Mouse (Mus musculus): Measurements from ENCODE around the gene Bcas3. TPM values are rescaled to one million over a fixed set of nuclear protein-coding genes. Genes with fewer than 3 reads are reported as not detected.
A peak's percentile ranks its signal among the peaks of the same experiment; 100 is the strongest.

Gene Bcas3
- total RNA-seq, 2 experiments from 2014 or later: 33.6 to 40.6 TPM

DNA sequence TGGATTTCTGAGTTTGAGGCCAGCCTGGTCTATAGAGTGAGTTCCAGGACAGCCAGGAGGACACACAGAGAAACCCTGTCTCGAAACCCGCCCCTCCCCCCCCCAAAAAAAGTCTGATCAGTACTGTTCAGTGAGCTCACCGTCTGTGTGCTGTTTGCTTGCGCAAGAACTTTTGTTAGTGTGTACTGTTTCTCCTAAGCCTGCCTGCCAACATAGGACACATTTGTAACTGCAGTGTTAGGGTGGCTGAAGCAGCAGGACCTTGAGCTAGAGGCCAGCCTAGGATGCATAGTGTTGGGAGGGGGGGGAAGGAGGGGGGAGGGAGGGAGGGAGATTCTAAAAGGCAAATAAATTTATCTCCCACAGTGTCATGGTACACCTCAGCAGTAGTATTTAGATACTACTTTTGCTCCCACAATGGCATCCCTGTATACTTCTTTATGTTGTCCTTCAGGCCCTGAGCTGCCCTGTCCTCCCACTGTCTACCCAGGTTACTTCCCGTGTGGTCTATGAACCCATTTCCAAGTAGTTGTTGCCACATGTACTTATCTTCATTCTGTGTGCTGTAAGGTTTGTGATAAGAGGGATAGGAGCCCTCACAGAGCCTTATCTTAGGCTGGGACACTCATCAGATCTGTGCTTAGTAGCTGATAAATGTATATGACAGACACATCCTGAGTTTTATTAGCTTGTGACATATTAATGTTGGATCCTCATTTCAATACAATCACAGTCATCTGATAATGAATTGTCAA, 176.7 kb downstream of the Bcas3 start:
- no peak for DNase-seq

DNA sequence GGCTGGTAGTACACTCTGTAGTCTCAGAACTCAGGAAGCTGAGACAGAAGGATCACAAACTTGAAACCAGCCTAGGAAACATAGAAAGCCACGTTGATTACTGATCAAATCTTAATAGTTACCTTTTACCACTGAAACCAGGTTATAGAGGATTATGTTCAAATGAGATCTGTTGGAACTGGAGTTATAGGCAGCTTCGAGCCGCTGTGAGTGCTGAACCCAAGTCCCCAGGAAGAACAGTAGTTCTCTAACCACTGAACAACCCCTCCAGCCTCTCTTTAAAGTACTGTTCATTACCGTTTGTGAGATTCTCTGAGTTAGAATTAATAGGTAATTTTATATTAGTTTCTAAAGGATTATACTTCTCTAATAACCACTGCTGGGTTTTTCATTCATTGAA, 188.0 kb downstream of the Bcas3 start:
- no peak for DNase-seq

DNA sequence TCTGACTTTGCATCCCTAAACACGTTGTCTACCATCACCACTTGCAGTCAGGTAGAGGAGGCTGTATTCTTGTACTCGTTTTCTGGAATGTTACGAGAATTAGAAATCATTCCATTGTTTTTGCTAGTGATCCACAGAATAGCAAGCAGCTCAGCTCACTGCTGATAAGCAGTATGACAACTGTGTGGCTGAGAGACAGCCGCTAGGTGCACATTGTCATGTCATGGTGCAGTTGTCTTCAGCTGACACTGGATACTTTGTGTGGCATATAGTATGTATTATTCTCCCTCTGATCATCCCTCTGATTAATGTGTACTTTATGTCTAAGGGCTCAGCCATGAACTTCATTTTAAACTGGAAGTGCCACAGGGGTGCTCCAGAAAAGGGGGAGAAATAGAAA, 190.3 kb downstream of the Bcas3 start:
- DNase-seq: no peak

DNA sequence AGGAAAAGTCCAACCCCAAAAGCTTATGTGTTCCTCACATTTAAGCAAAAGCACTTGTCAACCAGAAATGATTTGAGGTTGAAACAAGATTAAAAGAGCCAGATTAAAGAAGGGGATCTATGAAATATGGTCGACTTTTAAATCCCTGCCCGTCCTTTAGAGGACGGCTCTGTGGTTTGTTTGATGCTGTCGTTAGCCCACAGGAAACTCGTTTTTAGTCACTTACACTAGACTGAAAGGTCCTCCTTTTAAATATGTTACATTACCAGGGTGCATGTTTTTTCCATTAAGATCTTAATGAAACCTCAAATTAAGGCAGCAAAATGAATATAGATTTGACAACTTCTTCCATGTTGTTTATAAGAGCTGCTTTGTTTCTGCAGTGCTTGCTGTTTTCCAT, 192.6 kb downstream of the Bcas3 start:
- DNase-seq: no peak

GRCm38 (mm10) chr11:85547966-85548365, 195.0 kb downstream of the Bcas3 start:
- DNase-seq: no peak

DNA sequence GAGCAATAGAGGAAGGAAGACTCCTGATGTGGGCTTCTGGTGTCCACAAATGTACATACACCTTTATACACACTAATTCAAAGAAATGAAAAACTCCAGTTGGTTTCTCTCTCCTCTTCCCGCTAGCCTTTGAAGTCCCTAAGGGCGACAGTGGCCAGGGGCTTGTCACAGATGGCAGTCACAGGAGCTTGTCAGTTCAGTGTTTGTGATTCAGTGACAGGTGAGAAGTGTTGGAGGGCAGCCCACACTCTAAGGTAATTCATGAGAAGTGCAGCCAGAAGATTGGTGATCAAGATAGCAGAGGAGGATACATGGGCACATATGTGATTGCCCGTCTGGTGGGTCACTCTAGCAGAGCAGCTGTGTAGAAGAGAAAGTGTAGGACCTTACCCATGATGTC, 196.7 kb downstream of the Bcas3 start:
- DNase-seq: no peak

DNA sequence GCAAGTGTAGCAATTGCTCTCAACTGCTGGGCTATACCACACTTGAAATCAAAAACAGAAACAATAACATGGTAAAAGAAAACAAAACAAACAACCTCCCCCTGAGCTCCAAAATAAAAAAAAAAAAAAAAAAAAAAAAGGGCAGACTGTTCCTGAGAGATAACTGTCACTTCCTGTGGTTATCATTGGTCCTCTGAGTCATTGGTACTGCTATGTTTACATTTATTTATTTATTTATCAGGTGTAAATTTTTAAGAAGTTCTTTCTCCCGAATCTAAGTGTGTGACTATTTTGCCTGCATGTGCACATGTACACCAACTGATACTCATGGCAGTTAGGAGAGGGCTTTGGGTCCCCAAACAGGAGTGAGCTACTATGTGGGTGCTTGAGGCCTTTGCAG, 202.1 kb downstream of the Bcas3 start:
- no peak for DNase-seq

GRCm38 (mm10) chr11:85555721-85556120, 202.8 kb downstream of the Bcas3 start:
- DNase-seq: no peak

- DNase-seq: no peak
These were observed 212.1 kb downstream of the Bcas3 start for GRCm38 (mm10) chr11:85565068-85565467.

DNA sequence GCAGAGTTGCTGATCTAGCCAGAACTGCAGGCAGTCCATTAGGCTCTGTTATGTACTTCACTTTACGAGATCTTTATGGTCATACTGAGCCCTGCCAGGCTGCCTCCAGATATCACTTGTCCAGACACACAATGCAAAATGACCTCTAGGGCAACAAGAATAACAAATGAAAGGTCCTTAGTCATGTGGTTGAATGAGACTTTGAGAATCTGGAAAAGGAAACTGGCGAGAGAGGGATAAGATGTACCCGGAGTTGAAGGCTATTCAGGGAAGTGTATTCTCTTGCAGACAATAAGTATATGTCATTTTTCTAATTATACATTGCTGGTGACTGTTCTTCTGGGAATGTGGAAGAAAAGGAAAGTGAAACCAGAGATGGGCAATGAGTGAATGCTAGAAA, 218.1 kb downstream of the Bcas3 start:
- no peak for DNase-seq

- DNase-seq: peak in 1 of 2 experiments; percentile 22
These were observed 219.0 kb downstream of the Bcas3 start for GRCm38 (mm10) chr11:85571936-85572335.

GRCm38 (mm10) chr11:85572590-85572989, 219.6 kb downstream of the Bcas3 start:
- DNase-seq: no peak

GRCm38 (mm10) chr11:85574496-85574895, 221.5 kb downstream of the Bcas3 start:
- DNase-seq: peak; percentile 18 to 30

DNA sequence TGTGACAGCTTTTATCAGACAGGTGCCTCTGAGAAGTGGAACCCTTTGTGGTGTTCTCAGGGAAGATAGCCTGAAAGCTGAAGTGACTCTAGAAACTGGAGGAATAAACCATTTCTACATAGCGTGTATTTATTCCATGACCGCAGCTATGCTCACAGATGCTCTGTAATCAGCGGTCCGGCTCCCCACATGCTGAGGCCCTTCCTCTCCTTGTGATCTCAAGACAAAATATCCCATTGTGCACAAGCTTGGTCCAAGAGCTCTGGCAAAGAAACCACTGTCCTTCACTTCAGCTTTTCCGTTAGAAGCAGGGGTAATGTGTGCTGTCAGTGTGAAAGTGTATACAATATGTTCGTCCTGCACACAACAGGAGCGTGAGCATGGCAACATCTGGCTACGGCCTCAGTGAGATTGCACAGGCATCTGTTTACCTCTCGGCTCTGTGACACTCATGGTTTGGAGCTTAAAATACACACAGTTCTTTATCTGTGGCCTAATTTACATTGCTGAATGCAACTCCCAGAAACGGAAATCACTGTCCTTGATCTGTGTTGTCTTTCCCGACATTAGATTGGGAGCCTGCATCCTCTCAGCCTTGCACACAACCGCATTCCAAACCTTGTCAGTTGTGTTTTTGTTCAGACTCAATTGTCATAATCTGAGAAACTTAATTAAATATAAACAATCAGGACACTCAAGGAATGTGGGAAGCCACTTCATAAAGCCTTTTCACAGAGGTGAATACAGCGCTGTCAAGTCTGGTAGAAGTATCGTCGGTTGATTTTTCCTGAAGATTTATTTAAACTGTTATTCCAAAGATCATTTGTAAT, 225.1 kb downstream of the Bcas3 start:
- no peak for DNase-seq

GRCm38 (mm10) chr11:85584086-85584485, 231.1 kb downstream of the Bcas3 start:
- DNase-seq: no peak

- DNase-seq: no peak
These were observed 240.7 kb downstream of the Bcas3 start for GRCm38 (mm10) chr11:85593636-85594035.

- DNase-seq: no peak
These were observed 246.3 kb downstream of the Bcas3 start for GRCm38 (mm10) chr11:85599251-85599650.

DNA sequence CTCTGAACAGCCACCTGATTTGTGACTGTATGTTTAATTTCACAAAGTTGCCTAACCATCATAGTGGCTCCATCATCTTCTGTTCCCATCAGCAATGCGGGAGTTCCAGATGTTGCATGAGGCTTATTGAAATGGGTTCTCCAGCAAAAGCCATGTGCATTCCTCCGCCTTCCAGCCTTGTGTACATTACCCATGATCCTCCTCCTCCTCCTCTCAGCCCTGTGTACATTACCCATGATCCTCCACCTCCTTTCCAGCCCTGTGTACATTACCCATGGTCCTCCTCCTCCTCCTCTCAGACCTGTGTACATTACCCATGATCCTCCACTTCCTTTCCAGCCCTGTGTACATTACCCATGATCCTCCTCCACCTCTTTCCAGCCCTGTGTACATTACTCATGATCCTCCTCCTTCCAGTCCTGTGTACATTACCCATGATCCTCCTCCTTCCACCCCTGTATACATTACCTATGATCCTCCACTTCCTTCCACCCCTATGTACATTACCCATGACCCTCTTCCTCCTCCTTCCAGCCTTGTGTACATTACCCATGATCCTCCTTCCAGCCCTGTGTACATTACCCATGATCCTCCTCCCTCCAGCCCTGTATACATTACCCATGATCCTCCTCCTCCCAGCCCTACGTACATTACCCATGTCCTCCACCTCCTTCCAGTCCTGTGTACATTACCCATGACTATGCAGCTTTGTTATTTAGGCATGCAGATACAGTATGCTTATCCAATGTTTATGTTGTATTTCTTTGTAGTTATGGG, 250.8 kb downstream of the Bcas3 start:
- DNase-seq: no peak

DNA sequence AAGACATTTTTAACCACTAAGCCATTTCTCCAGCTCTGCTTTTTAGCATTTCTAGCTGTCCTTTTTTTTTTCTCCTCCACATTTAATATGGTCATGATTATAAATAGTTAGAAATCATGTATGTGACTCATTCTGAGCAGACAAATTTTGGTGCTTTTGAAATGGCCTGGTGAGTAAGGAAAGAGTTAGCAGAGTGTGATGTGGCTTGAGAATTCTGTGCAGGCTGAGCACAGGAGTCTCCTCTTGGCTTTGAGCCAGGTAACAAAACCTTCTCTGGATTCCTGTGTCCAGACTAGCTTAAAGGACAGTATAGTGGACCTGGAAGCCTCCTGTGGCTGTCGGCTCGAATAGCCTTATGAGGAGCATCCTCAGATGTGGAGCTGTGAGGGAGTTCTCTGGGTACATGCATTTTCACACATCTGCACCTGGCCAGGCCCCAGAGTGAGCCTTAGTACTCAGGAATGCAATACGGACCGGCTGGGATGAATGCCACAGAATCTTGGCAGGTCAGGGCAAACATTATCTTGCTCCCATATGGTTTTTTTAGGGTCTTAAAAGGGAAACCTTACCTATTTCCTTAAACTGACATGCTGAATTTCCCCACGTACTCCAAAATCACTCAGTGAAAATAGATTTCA, 256.5 kb downstream of the Bcas3 start:
- peak; percentile 30 to 33 for DNase-seq

DNA sequence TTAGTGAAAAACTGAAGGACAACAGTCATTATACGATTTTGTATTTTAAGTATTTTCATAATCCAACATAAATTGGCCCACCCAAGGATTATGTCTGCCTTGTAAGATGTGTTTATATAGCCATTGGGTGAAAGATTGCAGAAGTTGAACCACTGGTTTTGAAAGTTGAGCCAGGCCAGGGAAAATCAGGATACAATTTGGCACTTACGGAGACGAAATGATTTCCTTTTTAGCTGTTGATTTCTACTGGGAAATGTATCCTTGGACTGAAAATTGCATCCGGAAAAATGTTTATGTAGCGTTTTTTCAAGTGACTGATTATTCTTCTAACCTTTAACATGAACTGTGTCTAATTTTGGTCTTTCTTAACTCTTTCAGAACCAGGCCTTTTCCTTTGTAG, 260.1 kb downstream of the Bcas3 start:
- DNase-seq: peak in 1 of 2 experiments; percentile 12

DNA sequence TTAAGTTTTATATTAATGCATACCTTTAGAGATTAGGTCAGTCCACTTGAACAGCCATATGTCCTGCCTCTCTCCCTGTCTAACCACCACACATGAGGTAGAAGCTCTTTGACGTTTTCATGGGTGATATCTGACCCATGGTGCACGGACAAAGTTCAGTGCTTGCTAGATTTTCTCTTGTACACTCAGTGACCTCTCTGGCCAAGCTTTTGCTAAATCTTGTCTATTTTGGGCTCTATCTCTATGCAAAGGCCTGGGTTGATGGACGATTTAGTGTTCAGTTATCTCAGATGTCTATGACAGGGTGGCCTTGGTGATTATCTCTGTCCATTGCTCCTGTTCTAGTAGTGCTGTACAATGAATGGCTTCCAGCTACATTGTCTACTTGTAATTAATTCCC, 260.6 kb downstream of the Bcas3 start:
- DNase-seq: no peak

DNA sequence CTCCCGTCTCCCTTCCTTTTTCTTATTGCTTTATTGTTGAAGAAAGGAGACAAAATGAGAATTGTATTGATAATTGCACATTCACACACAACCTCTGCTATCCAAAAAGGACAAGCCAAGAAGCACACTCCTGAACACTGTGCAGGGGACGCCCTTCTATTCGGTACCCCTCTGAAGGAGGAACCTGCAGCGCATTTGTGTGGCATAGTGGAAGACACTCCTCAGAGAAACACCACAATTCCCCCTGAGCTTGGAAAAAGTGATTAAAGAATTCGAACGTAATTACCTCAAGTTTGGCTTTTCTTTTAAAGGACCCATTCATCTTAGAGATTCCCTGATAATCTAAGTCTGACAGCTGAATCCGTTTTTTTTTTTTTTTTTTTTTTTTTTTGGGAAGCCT, 261.5 kb downstream of the Bcas3 start:
- no peak for DNase-seq
